Mouse (Mus musculus): ENCODE measurements around the gene Zfp628. TPM values are rescaled to one million over a fixed set of nuclear protein-coding genes. Genes with fewer than 3 reads are reported as not detected.

Zfp628 gene
- 31.6 and 31.7 TPM in 2 replicates for polyA plus RNA-seq (2012; rRNA removed)

GRCm38 (mm10) chr7:4915007-4915665 is at the start of gene Zfp628:
Gene Zfp628, plus strand, starts transcription at chr7:4915217.

GRCm38 (mm10) chr7:4870133-4870532 is 44.9 kb upstream of the Zfp628 start, which contains the start of gene Isoc2b:
Gene Isoc2b, minus strand, starts transcription at chr7:4870258.

GRCm38 (mm10) chr7:4876753-4877221 is 38.2 kb upstream of the Zfp628 start, which contains the start of gene Isoc2a:
Gene Isoc2a, plus strand, starts transcription at chr7:4877153.

GRCm38 (mm10) chr7:4906466-4906950 is 8.5 kb upstream of the Zfp628 start, which contains the start of gene Gm36210:
Gene Gm36210, minus strand, starts transcription at chr7:4906516.

GRCm38 (mm10) chr7:4921824-4922482 is 6.9 kb downstream of the Zfp628 start, which contains the start of gene Nat14:
Gene Nat14, plus strand, starts transcription at chr7:4922028.

GRCm38 (mm10) chr7:4925441-4926381 is 10.7 kb downstream of the Zfp628 start, which contains the start of gene Ssc5d:
Gene Ssc5d, plus strand, starts transcription at chr7:4925785.

GRCm38 (mm10) chr7:4964272-4964671 is 49.3 kb downstream of the Zfp628 start, which contains the start of gene Sbk2:
Gene Sbk2, minus strand, starts transcription at chr7:4964406.

GRCm38 (mm10) chr7:4971068-4971467 is 56.1 kb downstream of the Zfp628 start, which contains the start of gene Sbk3:
Gene Sbk3, minus strand, starts transcription at chr7:4971168.

Other genes starting within 250 kb of the Zfp628 start
- gene Hspbp1, start 230.1 kb upstream of the Zfp628 start, polyA plus RNA-seq (2012; rRNA removed), result 43.6 and 46.8 TPM in 2 replicates
- gene Brsk1, start 224.6 kb upstream of the Zfp628 start, polyA plus RNA-seq (2012; rRNA removed), result 5.2 and 6.4 TPM in 2 replicates
- 21.0 and 24.9 TPM in 2 replicates for gene Tmem150b, start 190.0 kb upstream of the Zfp628 start, polyA plus RNA-seq (2012; rRNA removed)
- gene Kmt5c, start 175.1 kb upstream of the Zfp628 start, polyA plus RNA-seq (2012; rRNA removed), result 187 and 215 TPM in 2 replicates
- 22.5 and 40.9 TPM in 2 replicates for gene Cox6b2, start 162.1 kb upstream of the Zfp628 start, polyA plus RNA-seq (2012; rRNA removed)
- not detected in 2 replicates for gene Fam71e2, start 143.9 kb upstream of the Zfp628 start, polyA plus RNA-seq (2012; rRNA removed)
- gene Il11, start 132.4 kb upstream of the Zfp628 start, polyA plus RNA-seq (2012; rRNA removed), result 0.90 and 1.0 TPM in 2 replicates
- not detected in 2 replicates for gene Tmem190, start 132.3 kb upstream of the Zfp628 start, polyA plus RNA-seq (2012; rRNA removed)
- gene Tmem238, start 125.6 kb upstream of the Zfp628 start, polyA plus RNA-seq (2012; rRNA removed), result 227 and 263 TPM in 2 replicates
- gene Rpl28, start 122.3 kb upstream of the Zfp628 start, polyA plus RNA-seq (2012; rRNA removed), result 405 and 513 TPM in 2 replicates
- 143 and 257 TPM in 2 replicates for gene Ube2s, start 102.6 kb upstream of the Zfp628 start, polyA plus RNA-seq (2012; rRNA removed)
- 2.0 and 2.8 TPM in 2 replicates for gene Shisa7, start 70.5 kb upstream of the Zfp628 start, polyA plus RNA-seq (2012; rRNA removed)
- gene Isoc2b, start 45.0 kb upstream of the Zfp628 start, polyA plus RNA-seq (2012; rRNA removed), result 40.8 and 52.6 TPM in 2 replicates
- 18.6 and 21.4 TPM in 2 replicates for gene Isoc2a, start 38.1 kb upstream of the Zfp628 start, polyA plus RNA-seq (2012; rRNA removed)
- 0.08 TPM in 1 of 2 replicates, not detected in the other for gene Gm36210, start 8.7 kb upstream of the Zfp628 start, polyA plus RNA-seq (2012; rRNA removed)
- gene Nat14, start 6.8 kb downstream of the Zfp628 start, polyA plus RNA-seq (2012; rRNA removed), result 16.0 and 18.1 TPM in 2 replicates
- 12.0 and 12.4 TPM in 2 replicates for gene Ssc5d, start 10.6 kb downstream of the Zfp628 start, polyA plus RNA-seq (2012; rRNA removed)
- gene Sbk2, start 49.2 kb downstream of the Zfp628 start, polyA plus RNA-seq (2012; rRNA removed), result 0.09 and 0.30 TPM in 2 replicates
- gene Sbk3, start 56.0 kb downstream of the Zfp628 start, polyA plus RNA-seq (2012; rRNA removed), result 0.28 TPM in 1 of 2 replicates, not detected in the other
- 60.1 and 63.9 TPM in 2 replicates for gene Zfp579, start 80.9 kb downstream of the Zfp628 start, polyA plus RNA-seq (2012; rRNA removed)
- gene Zfp524, start 99.2 kb downstream of the Zfp628 start, polyA plus RNA-seq (2012; rRNA removed), result 58.6 and 61.0 TPM in 2 replicates
- gene Fiz1, start 99.5 kb downstream of the Zfp628 start, polyA plus RNA-seq (2012; rRNA removed), result 35.6 and 36.3 TPM in 2 replicates
- gene Gm44973, start 100.3 kb downstream of the Zfp628 start, polyA plus RNA-seq (2012; rRNA removed), result 0.35 TPM in 1 of 2 replicates, not detected in the other
- gene Zfp865, start 105.2 kb downstream of the Zfp628 start, polyA plus RNA-seq (2012; rRNA removed), result 37.3 and 43.2 TPM in 2 replicates
- 3.0 and 3.6 TPM in 2 replicates for gene Ccdc106, start 105.3 kb downstream of the Zfp628 start, polyA plus RNA-seq (2012; rRNA removed)
- not detected in 2 replicates for gene 4632433K11Rik, start 118.9 kb downstream of the Zfp628 start, polyA plus RNA-seq (2012; rRNA removed)
- 6.4 and 8.7 TPM in 2 replicates for gene Zfp784, start 123.2 kb downstream of the Zfp628 start, polyA plus RNA-seq (2012; rRNA removed)
- gene Zfp580, start 136.3 kb downstream of the Zfp628 start, polyA plus RNA-seq (2012; rRNA removed), result 15.7 and 17.3 TPM in 2 replicates
- 136 and 150 TPM in 2 replicates for gene U2af2, start 146.9 kb downstream of the Zfp628 start, polyA plus RNA-seq (2012; rRNA removed)
- gene Epn1, start 165.0 kb downstream of the Zfp628 start, polyA plus RNA-seq (2012; rRNA removed), result 351 and 358 TPM in 2 replicates
- gene Rfpl4, start 201.7 kb downstream of the Zfp628 start, polyA plus RNA-seq (2012; rRNA removed), result not detected in 2 replicates
- 0.22 and 0.27 TPM in 2 replicates for gene Rasl2-9, start 210.7 kb downstream of the Zfp628 start, polyA plus RNA-seq (2012; rRNA removed)
- not detected in 2 replicates for gene Vmn1r55, start 234.5 kb downstream of the Zfp628 start, polyA plus RNA-seq (2012; rRNA removed)